7 mouse cellular contexts compared by ENCODE assay signal in the genomic region with DNA sequence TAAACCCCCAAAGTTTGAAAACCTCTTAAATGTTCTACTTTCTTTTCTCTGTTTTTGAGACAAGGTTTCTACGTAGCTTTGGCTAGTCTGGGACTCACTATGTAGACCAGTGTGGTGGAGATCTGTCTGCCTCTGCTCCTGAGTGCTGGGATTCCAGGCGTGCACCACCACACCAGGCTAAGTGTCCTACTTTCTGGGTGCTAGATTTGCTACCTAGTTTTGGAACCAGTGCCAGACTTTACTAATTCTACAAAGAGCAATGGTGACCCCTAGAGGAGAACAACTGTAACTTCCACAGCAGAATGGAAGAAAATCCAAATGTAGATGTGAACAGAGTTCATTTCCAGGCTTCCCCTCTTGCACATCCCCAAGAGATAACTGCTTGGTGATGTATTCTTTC. TPM values are rescaled to one million over a fixed set of nuclear protein-coding genes. Genes with fewer than 3 reads are reported as not detected.
DNase-seq lines count a peak whose midpoint lies in the region; TF ChIP-seq lines count a peak whose summit lies in the region.

No protein-coding gene starts in this region.

- no peak for DNase-seq in left cerebral cortex, adult 2 months (ENCODE audit: extremely low spot score in 1 of 2, low spot score in 2 of 2)
- DNase-seq in left cerebral cortex, postnatal 4 days = no peak
- peak; percentile 67 for DNase-seq in MEL-GATA-1-ER (ENCODE audit: extremely low read depth, low read depth)
- peak; percentile 41 for DNase-seq in c-Kit-positive CD71-positive TER-119-negative erythroid progenitor cells, embryonic 14.5 days (ENCODE audit: low read depth)
- DNase-seq in heart, adult 9 months (ENCODE audit: low spot score in 2 of 2) = peak; percentile 25 to 50
- peak; percentile 64 for DNase-seq in mesoderm, embryonic 11.5 days (ENCODE audit: low read depth, low spot score)
- DNase-seq in spleen, postnatal 14 days (ENCODE audit: low spot score in 2 of 2) = no peak

- intact Hi-C loops in left cerebral cortex, adult 2 months (cut with DNase I) = loop anchor here (1.0 to 5.0 kb wide), 2 partner anchors 86 to 195 kb away; partner anchors contain the start of gene Prpf3
- intact Hi-C loops in left cerebral cortex, postnatal 4 days (cut with DNase I) = loop anchor here (2.0 kb wide), 1 partner anchor 87 kb away; no protein-coding TSS in a partner anchor

- H3K4me3 ChIP-seq in left cerebral cortex, adult 2 months = no peak overlapping the region

- peak; percentile 94 for TF ChIP-seq CTCF in left cerebral cortex, adult 2 months (IDR thresholded peaks at IDR 0.05)

- peak overlapping the region; percentile 17; the same call in 1 of the 2 replicates for H3K27ac ChIP-seq in left cerebral cortex, adult 2 months

RNA-seq across cellular contexts. Expression of gene Vps45, which starts 6.4 kb away (rescaled TPM):
- total RNA-seq in left cerebral cortex, adult 2 months (2021) = 10 to 100 TPM; 38.3 to 45.9 TPM
- total RNA-seq in left cerebral cortex, postnatal 4 days (2021) = 10 to 100 TPM; 53.6 to 54.1 TPM

RNA-seq across cellular contexts. Expression of gene Otud7b, which starts 52.5 kb away (rescaled TPM):
- total RNA-seq in left cerebral cortex, adult 2 months (2021) = 10 to 100 TPM; 33.3 to 33.4 TPM
- total RNA-seq in left cerebral cortex, postnatal 4 days (2021) = 10 to 100 TPM; 17.6 to 17.9 TPM

RNA-seq across cellular contexts. Expression of gene Plekho1, which starts 56.0 kb away (rescaled TPM):
- total RNA-seq in left cerebral cortex, adult 2 months (2021) = 10 to 100 TPM; 73.5 to 86.9 TPM
- total RNA-seq in left cerebral cortex, postnatal 4 days (2021) = 10 to 100 TPM; 83.3 to 89.3 TPM

Comparison
In these comparisons a context has a peak if more than half of its experiments do, and no peak if none do; other contexts are left out.
1. DNase-seq: peak in MEL-GATA-1-ER (single experiment), c-Kit-positive CD71-positive TER-119-negative erythroid progenitor cells, embryonic 14.5 days (single experiment), heart, adult 9 months (2 of 2) and mesoderm, embryonic 11.5 days (single experiment); none in left cerebral cortex, adult 2 months (0 of 2), left cerebral cortex, postnatal 4 days (single experiment) and spleen, postnatal 14 days (0 of 2).